Mouse (Mus musculus) E14TG2a.4 (cell line): ENCODE data around the gene Cd3eap.
A peak's percentile ranks its signal among the peaks of the same experiment; 100 is the strongest.

Experiments used
- CTCF ChIP-seq: conservative IDR thresholded peaks from 2 replicates; pipeline ENCODE4 v1.5.1; 2014; ENCODE audit warnings: low read length
- POU5F1 ChIP-seq: IDR thresholded peaks from 2 replicates; pipeline ENCODE4 v1.6.1; 2014; ENCODE audit warnings: low read length, borderline replicate concordance

GRCm38 (mm10) chr7:19343210-19343808 lies 16.0 kb downstream of the Cd3eap start:
- TF ChIP-seq CTCF (peak; percentile 69), POU5F1 (no peak)
